Mouse (Mus musculus) cerebellum, postnatal 14 days (tissue): Measurements from ENCODE around the gene Erc2.

Experiments
- DNase-seq, 2 experiments: peaks; one replicate each; pipeline ENCODE4 v3.0.0; 2021; ENCODE audit warnings: mixed read lengths in 2 of 2

Gene Erc2

GRCm38 (mm10) chr14:27781221-27781620 lies 159.0 kb downstream of the Erc2 start:
- DNase-seq, result no peak

DNA sequence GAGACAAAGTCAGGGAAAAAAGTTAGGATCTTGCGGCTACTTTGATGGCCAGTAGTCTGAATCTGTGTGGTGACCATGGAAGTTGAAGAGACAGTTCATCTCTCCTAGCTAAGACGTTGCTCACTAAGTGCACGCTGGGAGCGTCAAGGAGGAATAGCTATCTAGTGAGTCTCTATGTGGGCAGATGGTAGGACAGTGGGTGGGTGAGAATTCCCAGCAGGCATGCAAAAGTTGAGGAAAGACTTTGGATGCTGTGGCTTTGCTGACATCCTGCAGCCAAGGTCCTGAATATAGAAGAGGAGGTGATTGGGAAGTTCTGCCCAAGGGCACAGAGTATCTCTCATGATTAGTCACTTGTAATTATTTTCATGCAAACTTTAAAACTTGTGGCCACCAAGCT lies 162.6 kb downstream of the Erc2 start:
- DNase-seq, result peak; percentile 29 to 72

DNA sequence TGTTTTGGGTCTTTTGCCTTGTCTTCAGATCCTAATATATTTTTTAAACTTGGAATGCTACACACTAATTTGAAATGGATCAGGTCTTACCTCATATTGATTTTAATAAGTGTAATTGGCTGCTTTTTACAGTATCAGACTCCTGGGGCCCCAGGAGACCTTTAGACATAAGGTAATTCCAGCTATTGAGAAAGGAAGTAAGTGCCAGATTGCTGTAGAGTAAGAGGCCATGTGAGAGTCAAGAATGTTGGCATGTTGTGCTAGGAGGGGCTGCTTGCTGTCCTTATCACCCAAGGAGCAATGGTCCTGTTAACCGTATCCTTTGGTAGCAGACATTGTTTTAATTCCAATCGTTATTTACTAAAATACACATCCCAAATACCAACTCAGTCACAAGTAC lies 163.3 kb downstream of the Erc2 start:
- DNase-seq, result no peak

DNA sequence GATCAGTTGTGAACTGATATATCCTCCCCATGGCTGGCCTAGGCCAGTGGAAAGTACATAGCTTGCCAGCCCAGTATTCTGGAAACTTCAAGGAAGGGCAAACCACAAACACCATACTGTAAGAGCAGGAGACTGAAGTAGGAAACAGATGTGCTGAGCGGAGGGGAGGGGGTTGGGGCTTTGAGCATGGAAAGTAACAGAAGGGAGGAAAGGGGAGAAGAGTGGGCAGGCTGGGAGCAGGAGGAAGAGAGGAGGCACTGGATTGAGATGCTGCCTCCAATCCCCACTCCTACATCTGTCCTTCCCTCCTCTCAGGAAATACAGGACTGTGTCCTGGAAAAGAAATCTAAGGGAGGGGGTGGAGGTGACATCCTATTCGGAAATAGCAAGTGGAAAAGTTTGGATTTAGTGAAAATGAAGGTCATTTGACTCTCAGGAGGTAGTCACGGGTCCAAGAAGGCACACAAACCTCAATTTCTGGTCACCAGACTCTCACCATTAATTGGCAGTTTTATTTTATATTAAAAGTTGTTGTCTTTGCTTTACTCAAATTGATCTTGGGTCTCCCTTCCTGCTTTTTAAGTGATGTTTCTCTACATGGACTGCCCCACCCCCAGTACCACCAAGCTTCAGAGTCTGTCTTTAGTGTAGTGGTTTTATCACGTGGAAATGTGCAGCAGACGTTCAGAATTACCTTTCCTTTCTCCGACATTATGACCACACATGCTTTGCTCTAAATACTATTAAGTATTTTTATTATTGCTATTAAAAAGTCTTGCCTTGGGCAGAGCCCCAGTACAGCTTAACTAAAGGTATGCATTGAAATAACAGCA lies 167.1 kb downstream of the Erc2 start:
- DNase-seq, result no peak

- DNase-seq, result peak; percentile 32 to 43
Measured at GRCm38 (mm10) chr14:27798184-27798934, 176.1 kb downstream of the Erc2 start.

DNA sequence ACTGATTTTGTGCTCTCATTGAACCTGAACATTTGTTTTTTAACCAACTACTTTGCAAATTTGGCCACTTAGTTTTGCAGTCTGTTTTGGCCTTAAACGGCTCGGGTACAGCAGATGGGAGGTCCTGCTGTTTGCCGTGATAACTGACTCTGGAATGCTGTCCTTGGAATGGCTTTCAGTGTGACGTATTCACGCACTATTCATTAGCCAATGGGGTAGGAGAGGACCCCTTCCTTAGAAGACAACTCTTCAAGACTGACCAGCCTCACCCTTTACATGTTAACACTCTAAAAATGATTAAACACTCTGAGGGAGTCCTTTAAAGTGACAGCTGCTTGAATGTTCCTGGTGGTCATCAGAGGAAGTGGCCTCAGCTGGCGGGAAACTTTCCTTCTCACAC lies 178.5 kb downstream of the Erc2 start:
- peak in 1 of 2 experiments; percentile 27 for DNase-seq

DNA sequence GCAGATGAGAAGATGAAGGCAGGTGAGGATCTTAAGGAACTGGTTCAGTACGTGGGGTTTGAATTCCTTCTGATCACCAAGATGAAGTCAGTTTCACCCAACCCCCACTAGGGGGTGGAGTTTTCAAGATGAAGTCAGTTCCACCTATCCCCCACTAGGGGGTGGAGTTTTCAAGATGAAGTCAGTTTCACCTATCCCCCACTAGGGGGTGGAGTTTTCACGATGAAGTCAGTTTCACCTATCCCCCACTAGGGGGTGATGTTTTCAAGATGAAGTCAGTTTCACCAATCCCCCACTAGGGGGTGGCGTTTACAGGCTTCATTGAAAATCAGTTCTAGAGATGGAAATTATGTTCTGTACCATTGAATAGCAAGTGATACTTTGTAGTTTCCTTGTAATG lies 181.7 kb downstream of the Erc2 start:
- DNase-seq, result peak in 1 of 2 experiments; percentile 58

- DNase-seq, result no peak
Measured at GRCm38 (mm10) chr14:27805064-27805463, 182.8 kb downstream of the Erc2 start.

DNA sequence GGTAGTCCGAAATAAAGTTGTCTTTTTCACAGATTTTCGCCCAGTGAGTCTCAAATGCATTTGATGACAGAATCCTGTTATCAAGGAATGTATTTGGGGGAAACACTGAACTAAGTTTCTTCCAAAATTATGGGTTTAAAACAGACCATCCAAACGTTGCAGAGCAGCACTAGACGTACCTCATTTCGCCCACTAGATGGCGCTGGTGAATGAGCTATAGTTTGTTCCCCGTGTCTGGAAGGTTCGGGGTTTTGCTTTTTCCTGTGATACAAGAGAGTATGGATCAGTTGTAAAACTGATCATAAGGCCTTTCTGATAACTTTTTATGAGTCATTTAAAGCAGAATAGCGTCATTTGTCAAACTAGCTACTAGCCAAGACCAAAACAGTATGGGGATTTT lies 185.9 kb downstream of the Erc2 start:
- peak; percentile 77 to 80 for DNase-seq

DNA sequence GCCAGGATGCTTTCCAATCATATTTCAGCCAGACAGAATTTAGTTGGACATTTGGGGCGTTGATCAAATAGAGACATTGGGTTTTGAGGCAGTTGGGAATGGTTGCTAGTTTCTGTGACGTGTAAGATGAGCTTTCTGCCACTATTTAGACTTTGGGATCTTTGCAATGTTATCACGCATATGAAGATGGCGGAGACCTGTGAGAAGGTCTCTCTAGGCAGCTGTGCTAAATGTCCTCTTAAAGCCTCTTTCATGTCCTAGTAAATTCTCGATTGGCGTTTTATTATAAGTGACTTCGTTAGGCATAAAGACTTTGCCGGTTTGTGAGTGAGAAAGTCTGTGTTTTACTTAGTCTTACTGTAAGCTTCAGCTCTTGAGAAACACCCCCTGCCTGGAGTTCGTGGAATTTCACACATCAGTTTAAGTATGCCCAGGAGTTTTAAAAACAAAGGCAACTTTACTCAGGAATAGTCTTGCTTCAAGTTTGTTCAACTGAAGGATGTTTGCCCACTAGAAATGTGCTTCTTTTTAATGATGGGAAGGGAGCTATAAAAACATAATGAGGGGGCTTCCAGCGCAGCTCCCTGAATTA lies 186.4 kb downstream of the Erc2 start:
- no peak for DNase-seq

GRCm38 (mm10) chr14:27810790-27811189 lies 188.6 kb downstream of the Erc2 start:
- no peak for DNase-seq

DNA sequence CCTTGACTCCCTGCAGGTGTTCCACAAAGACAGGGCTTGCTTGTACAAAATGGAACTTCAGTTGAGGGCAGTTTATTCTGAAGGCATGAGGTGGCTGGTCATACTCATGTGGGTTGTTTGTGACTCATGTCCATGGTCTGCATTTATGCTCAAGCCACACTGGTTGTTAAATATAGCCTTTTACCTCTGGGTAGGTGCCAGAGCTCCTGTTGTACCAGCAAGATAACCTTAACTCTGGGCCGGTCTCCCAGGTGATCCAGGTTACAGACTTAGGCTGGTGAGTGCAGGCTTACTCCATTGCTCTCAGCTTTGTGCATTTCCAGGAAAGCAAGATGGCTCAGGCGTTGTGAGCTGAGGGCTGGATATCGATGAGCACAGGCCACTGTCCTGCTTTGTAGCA lies 189.4 kb downstream of the Erc2 start:
- no peak for DNase-seq

- DNase-seq, result no peak
Measured at GRCm38 (mm10) chr14:27815739-27816138, 193.5 kb downstream of the Erc2 start.

- DNase-seq, result no peak
Measured at GRCm38 (mm10) chr14:27818986-27819385, 196.8 kb downstream of the Erc2 start.

- peak; percentile 63 to 72 for DNase-seq
Measured at GRCm38 (mm10) chr14:27821801-27822200, 199.6 kb downstream of the Erc2 start.

- DNase-seq, result no peak
Measured at GRCm38 (mm10) chr14:27822566-27822965, 200.3 kb downstream of the Erc2 start.

- no peak for DNase-seq
Measured at GRCm38 (mm10) chr14:27823048-27823447, 200.8 kb downstream of the Erc2 start.

- no peak for DNase-seq
Measured at GRCm38 (mm10) chr14:27823897-27824296, 201.7 kb downstream of the Erc2 start.

GRCm38 (mm10) chr14:27826829-27827228 lies 204.6 kb downstream of the Erc2 start:
- no peak for DNase-seq

GRCm38 (mm10) chr14:27828089-27828488 lies 205.9 kb downstream of the Erc2 start:
- peak; percentile 20 to 32 for DNase-seq

GRCm38 (mm10) chr14:27832196-27832595 lies 210.0 kb downstream of the Erc2 start:
- DNase-seq, result no peak

DNA sequence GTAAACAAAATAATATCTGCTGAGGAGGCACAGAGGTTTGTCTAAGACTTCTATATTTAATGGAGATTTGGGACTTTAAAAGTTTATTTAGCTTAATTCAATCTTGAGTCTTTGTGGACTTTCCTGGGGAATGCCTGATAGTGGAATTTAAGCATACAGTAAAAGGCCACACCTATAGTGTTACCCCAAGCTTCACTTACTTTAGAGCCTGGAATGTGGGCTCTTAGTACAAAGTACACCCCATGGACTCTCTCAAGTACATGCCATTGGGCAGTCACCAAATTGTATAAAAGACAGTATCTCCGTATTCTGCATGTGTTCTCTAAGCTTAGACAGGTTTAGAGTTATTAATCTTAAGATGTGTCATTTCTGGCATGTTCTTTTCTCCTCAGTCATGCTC lies 213.1 kb downstream of the Erc2 start:
- no peak for DNase-seq

DNA sequence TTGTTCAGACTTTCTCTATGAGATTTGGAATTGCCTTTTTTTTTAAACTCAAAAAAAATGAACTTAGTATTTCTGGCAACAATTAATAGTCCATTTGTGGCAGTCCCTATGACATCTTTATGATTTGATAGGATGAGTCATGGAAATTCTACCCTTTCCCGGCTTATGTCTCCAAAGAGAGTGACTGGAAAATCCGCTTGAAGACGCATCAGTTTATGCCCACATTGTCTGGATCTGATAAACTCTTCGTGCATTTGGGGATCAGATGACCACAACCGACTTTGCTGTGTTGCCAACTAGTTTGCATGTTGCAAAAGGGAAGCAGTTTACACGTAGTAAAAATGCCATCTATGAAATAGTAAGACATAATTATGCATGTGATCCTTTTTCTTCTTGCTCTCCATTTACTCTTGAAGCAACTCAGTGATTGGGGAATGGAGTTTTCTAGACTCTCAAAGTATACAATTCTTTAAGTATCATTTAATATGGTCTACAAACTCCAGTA lies 215.4 kb downstream of the Erc2 start:
- DNase-seq, result no peak

GRCm38 (mm10) chr14:27840120-27840519 lies 217.9 kb downstream of the Erc2 start:
- no peak for DNase-seq
